Mouse (Mus musculus) ES-Bruce4 (cell line): ENCODE measurements around the gene Ccdc54.

Source experiments
- CTCF ChIP-seq: IDR thresholded peaks from one replicate; pipeline ENCODE4 v1.8.1; 2011; ENCODE audit warnings: low read depth, low read length
- EP300 ChIP-seq: IDR thresholded peaks from 2 replicates; pipeline ENCODE4 v1.6.1; 2011; ENCODE audit warnings: low read depth, low read length; ENCODE audit not compliant: insufficient read depth
- POLR2A ChIP-seq: IDR thresholded peaks from one replicate; pipeline ENCODE4 v1.8.1; 2011; ENCODE audit warnings: low read length; ENCODE audit not compliant: insufficient read depth

DNA sequence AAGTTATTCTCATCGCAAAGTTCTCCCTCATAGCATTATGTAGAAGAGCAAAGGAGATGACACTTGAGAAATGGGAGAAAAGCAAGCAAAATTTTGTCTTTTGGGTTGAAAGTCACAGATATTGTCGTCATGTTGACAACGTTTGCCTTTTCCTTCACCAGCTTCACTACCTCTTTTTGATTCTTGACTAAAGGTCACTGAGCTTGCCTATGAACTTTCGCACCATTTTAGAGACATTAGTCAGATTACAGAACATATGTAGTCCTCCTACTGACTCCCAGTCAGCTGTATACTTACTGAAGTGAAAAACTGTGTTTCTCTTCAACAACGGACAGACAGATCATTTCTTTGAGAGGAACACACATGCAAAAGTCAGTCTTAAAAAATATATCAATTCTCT is 40.0 kb downstream of the Ccdc54 start:
- no peak for TF ChIP-seq POLR2A
- TF ChIP-seq CTCF, result no peak
- TF ChIP-seq EP300, result no peak
